Mouse (Mus musculus) ovary, adult 18-20 months (tissue): ENCODE results near the gene C130079G13Rik.
"Not testable (repeated sequence)": the region's sequence is repeated elsewhere in the genome, so short reads cannot be mapped to it uniquely, and the experiment has no call there.

Source experiments
- DNase-seq: peaks from one replicate; pipeline ENCODE4 v3.0.0; 2022; ENCODE audit warnings: low spot score, mixed read lengths

The C130079G13Rik gene

GRCm38 (mm10) chr3:59924914-59925313 lies at the start of gene C130079G13Rik:
C130079G13Rik (plus strand) TSS chr3:59925214.
- DNase-seq = no peak

GRCm38 (mm10) chr3:59877601-59878000 lies 47.4 kb upstream of the C130079G13Rik start:
- DNase-seq = not testable (repeated sequence)

GRCm38 (mm10) chr3:59879801-59880554 lies 45.0 kb upstream of the C130079G13Rik start:
- DNase-seq = not testable (repeated sequence)

- no peak for DNase-seq
Measured at GRCm38 (mm10) chr3:59893276-59893675, 31.7 kb upstream of the C130079G13Rik start.

GRCm38 (mm10) chr3:59934621-59935020 lies 9.6 kb downstream of the C130079G13Rik start:
- no peak for DNase-seq

GRCm38 (mm10) chr3:59947294-59947950 lies 22.4 kb downstream of the C130079G13Rik start:
- no peak for DNase-seq

- no peak for DNase-seq
Measured at GRCm38 (mm10) chr3:59970891-59971290, 45.9 kb downstream of the C130079G13Rik start.

GRCm38 (mm10) chr3:59974591-59974990 lies 49.6 kb downstream of the C130079G13Rik start:
- no peak for DNase-seq
